2 mouse cellular contexts compared by ENCODE assay signal in genomic region chr9:44412781-44413180, GRCm38 (mm10).
TF ChIP-seq lines count a peak whose summit lies in the region.

No protein-coding gene starts in this region.

TF ChIP-seq in MEL, 35 proteins besides CTCF, POLR2A, EP300 and RAD21:
- TF ChIP-seq BHLHE40 (IDR thresholded peaks at IDR 0.05; ENCODE audit: borderline replicate concordance, low read depth, low read length) (no peak), TAL1 (IDR thresholded peaks at IDR 0.05; ENCODE audit: low read length) (no peak), GABPA (IDR thresholded peaks at IDR 0.05; ENCODE audit: low read depth, low read length) (no peak), MYC (IDR thresholded peaks at IDR 0.05; ENCODE audit: low read depth, low read length) (no peak), NRF1 (IDR thresholded peaks at IDR 0.05; ENCODE audit: insufficient read depth, low read depth, low read length, poor library complexity, severe bottlenecking) (no peak), SIN3A (IDR thresholded peaks at IDR 0.05; ENCODE audit: low read length) (no peak), MAFK (IDR thresholded peaks at IDR 0.05; ENCODE audit: borderline replicate concordance, low read depth, low read length) (no peak), ZNF384 (IDR thresholded peaks at IDR 0.05; ENCODE audit: low read depth, low read length) (no peak), RCOR1 (IDR thresholded peaks at IDR 0.05; ENCODE audit: low read depth, low read length) (no peak), MAX (IDR thresholded peaks at IDR 0.05; ENCODE audit: low read length) (no peak), ZMIZ1 (IDR thresholded peaks at IDR 0.05; ENCODE audit: low read depth, low read length) (no peak), E2F4 (IDR thresholded peaks at IDR 0.05; ENCODE audit: borderline replicate concordance, low read depth, low read length) (no peak), MYB (IDR thresholded peaks at IDR 0.05; ENCODE audit: low read depth, low read length) (no peak), CHD2 (IDR thresholded peaks at IDR 0.05; ENCODE audit: low read length) (no peak), UBTF (IDR thresholded peaks at IDR 0.05; ENCODE audit: borderline replicate concordance, insufficient read depth, low read depth, low read length) (no peak), TBP (IDR thresholded peaks at IDR 0.05; ENCODE audit: low read depth, low read length) (no peak), TCF12 (IDR thresholded peaks at IDR 0.05; ENCODE audit: low read depth, low read length) (no peak), ZKSCAN1 (IDR thresholded peaks at IDR 0.05; ENCODE audit: low read depth, low read length) (no peak)
TF ChIP-seq in MEL: peak in this region for 0.

TF ChIP-seq in myocyte, 11 proteins besides CTCF, POLR2A, EP300 and RAD21:
- TF ChIP-seq POLR2AphosphoS2 (IDR thresholded peaks at IDR 0.05; ENCODE audit: insufficient read length, low read depth) (peak; percentile 74), MAX (IDR thresholded peaks at IDR 0.05; ENCODE audit: low read depth) (no peak)
